Mouse (Mus musculus) CD4-positive, CD25-positive, alpha-beta regulatory T cell, adult 4 months (primary cell): ENCODE results near the gene Olfr1394. TPM values are rescaled to one million over a fixed set of nuclear protein-coding genes. Genes with fewer than 3 reads are reported as not detected.
"Not testable (repeated sequence)": the region's sequence is repeated elsewhere in the genome, so short reads cannot be mapped to it uniquely, and the experiment has no call there.

Experiments
- ATAC-seq: one replicate; pipeline ENCODE4 v1.8.0; 2017
- polyA plus RNA-seq, 2 experiments: library from polyadenylated mRNA; unstranded; fragments of 100-300 nt; shearing (Covaris generic); gene quantifications; one replicate each; pipeline ENCODE4 v1.2.1; 2017

Gene Olfr1394
- not detected for polyA plus RNA-seq

- no peak for ATAC-seq
Measured at GRCm38 (mm10) chr11:49154077-49154476, at the start of gene Olfr1394. Olfr1394 (plus strand) TSS chr11:49154377.

DNA sequence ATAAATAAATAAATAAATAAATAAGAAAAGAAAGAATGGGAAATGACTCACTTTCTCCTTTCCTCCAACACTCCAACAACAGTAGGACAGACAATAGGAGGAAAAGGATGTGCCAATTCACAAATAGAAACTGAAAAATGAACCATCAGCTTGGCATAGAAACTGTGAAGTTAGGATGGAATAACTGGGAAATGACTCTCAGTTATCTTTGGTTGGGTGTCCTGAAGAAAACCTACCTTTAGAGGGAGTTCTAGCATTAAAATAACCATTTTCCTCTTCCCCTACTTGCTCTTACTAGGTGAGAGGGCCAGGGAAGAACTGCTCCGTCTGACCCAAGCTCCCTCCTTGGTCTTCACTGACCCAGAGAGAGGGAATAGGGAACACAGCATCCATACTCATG, 48.4 kb upstream of the Olfr1394 start:
- ATAC-seq, result no peak

- no peak for ATAC-seq
Measured at GRCm38 (mm10) chr11:49107650-49108537, 46.3 kb upstream of the Olfr1394 start.

- peak; percentile 62 for ATAC-seq
Measured at GRCm38 (mm10) chr11:49108833-49109232, 45.3 kb upstream of the Olfr1394 start.

- ATAC-seq, result no peak
Measured at GRCm38 (mm10) chr11:49111000-49111399, 43.2 kb upstream of the Olfr1394 start.

DNA sequence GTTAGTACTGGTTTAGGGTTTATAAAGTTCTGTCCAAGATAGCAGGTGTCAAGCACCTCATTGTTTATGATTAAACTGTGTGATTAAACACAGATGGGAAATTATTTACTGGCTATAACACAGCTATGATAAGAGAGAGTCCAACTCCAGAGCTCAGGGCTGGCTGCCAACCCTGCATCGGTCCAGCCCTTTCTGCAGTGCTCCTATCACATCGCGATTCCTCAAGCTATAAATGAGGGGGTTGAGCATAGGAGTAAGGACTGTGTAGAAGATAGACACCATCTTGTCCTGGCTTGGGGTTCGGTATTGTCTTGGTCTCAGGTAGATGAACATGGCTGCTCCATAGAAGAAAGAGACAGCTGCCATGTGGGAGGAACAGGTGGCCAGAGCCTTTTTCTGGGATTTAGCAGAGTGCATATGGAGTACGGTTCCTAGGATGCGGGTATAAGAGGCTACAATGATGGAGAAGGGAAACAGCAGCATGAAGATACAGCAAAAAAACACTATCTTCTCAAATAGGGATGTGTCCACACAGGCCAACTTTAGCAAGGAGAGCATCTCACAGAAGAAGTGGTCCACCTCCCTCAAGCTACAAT, 41.5 kb upstream of the Olfr1394 start:
- no peak for ATAC-seq

DNA sequence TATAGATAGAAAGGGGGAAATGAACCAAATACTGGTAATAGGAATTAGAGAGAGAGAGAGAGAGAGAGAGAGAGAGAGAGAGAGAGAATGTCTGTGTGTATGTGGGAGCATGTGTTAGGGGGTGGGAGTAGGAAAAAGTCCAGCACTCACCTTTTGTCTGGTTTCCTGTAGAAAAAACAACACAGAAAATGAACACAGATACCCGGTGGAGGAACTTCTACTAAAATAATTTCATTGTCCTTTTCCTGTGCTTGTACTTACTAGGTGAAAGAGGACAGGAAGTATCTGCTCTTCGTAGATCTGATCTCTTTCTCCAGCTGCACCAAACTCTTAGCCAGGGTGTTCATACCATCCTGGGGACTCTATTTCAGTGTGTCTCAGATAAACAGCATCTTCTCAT, 40.0 kb upstream of the Olfr1394 start:
- ATAC-seq, result peak; percentile 17

DNA sequence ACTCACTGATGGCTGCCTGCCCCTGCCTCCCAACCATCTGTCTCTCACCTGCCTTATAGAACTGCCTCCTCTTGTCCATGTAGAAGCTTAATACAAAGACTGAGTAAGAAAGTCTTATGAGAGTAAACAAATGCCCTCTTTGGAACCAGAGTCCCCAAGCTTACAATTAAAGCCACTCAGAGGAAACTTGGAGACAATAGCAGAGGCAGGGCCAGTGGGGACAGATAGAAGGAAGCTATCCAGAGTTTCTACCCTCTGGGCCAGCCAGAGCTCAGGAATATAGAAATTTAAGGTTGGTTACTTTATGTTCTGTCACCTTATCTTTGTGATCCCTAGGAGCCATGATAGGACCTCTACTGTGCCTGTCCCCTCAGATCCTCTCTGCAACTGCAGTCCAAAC, 39.4 kb upstream of the Olfr1394 start, which contains the start of gene Olfr1396:
Gene Olfr1396 (minus strand): TSS at position 101 of the 400 bp plus-strand sequence.
- no peak for ATAC-seq

- no peak for ATAC-seq
Measured at GRCm38 (mm10) chr11:49119635-49120034, 34.5 kb upstream of the Olfr1394 start.

DNA sequence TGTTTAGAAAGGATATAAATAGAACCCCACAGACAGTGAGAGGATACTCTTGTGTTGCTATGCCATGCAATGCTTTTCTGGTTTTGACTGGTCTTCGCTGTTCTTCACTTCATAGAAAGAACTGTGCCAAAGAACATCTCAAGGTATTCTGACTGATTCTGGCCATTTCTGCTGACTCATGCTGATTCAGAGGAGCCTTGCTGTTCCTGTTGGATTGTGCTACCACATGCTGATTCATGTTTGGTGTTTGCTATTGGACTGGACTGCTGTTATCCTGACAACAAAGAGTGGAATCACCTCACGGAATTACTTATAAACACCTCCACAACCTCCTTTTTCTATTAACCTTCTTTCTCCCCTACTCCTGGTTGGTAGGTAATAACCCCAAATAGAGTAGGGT, 30.0 kb upstream of the Olfr1394 start:
- no peak for ATAC-seq

DNA sequence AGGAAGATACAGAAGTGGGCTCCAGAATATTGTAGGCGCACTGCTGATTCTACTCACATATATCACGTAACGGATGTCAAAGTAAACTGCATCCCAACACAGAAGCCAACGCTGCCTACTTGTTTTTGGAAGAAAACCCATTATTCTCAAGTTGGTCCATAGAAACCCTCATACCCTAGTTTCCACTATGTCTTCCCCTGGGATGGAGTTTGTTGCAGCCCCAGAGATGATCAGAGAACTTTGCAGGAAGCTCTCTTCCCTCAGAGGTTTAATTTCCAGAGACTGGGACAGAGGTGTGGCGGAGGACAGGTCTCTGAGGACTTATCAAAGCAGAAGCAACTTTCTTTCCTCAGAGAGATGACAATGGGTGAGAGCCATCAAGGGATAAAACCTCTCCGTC, 12.2 kb upstream of the Olfr1394 start, which contains the start of gene Olfr1395:
Gene Olfr1395 (plus strand): TSS at position 301 of the 400 bp plus-strand sequence.
- ATAC-seq, result no peak

DNA sequence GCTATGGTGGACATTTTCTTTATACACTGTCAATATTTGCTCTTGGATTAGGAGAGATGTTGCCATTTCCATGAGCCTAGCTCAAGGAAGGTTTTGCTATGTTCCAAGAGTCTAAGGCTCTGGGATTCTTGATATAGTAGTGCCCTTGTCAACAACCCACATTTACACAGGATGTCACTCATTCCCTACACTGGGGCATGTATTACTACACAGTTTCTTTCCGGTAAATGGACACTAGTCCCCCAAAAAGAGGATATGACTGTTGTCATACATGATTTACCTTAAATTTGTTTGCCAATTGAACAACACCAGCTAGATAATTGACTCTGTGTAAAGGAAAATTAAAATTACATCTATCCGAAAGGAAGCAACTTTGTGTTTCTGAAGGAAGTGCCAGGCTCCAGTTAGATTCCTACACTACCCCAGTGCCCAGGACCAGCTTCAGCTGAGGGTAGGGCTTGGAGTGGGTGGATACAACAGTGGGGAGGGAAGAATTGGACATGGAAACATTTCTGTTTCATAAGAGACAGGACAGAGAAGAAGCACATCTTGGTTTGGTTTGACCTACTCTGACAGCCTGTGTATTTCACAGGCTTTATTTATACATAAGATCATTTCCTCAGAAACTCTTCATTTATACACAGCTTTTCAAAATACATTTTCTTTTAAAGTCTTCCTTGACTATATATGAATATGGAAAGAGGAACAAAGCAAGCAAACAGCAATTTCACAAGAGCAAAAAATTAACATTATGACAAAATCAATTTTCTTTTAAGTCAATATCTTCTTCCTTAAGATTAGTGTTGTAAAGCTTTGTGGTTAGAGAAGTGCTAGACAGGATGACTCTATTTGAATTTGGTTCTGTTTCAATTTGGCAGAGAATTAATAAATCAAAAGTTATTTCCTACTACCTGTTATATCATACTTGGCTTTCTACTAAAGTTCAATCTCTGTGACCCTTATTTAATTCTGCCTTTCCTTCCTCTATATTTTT, 2.9 kb downstream of the Olfr1394 start:
- ATAC-seq, result no peak

DNA sequence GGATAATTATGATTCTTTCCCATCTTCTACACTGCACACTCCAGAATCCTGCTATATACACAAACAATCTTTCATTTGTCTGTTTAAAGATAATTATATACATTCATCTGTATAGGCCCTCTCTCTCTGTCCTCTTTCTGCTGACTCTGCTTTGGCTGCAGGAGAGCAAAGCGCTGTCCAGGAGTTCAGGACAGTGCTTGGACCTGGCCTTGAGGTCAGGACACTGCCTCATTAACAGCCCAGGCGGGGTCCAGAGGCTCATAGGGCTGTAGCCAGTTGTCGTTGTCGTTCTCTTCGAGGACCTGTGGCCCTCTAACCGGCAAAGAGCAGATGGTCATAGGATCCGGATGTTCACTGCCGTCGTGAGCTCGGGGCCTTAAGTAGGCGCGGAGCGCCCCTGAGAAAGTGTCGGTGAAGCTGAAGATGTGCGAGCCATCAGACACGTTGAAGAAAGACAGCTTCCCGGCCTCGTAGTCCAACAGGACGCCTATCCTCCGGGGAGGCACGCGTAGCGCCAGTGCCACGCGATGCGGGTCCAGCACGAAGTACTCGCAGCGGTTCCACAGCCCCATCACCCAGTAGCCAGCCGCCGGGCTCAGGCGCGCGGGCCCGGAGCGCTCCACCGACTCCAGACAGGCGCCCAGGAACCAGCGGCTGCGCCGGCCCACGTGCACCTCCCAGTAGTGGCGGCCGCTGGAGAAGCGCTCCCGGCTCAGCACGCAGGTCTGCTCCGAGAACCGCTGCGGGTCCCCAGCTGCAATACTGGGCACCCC, 14.8 kb downstream of the Olfr1394 start:
- ATAC-seq, result no peak

DNA sequence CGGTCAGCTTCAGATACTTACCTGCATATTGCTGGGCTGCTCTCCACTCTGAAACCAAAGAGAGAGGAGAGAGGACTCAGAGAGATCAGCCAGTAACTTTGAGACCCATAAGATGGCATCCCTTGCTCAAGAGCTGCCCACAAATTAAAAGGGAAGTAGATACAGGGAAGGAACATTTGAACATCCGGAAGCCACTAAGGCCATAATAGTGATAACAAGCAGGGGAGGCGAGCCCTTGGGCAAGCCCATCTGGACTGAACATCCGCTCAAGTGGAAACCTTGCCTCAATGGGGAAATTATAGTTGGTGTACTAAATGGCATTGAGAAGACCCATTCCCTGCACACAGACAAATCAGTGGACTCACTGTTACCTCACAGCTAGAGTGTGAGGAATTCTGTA, 16.4 kb downstream of the Olfr1394 start:
- no peak for ATAC-seq

DNA sequence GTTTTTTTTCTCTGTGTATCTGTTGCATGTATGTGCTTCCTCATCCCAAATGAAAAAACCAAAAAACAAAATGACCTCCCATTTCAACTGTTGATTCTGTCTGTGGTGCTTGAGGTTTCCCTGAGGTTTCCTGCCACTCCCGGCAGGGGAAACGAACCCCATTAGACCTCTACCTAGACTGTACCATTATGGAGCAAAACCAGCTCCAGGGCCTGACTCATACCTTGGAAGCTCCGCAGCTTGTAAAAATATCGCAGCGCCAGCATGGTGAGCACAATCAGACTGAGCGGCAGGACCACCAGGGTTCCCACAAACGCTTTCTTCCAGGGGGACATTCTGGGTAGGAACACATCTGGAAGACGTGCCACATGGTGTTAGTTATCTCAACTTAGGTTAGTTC, 21.2 kb downstream of the Olfr1394 start:
- no peak for ATAC-seq

GRCm38 (mm10) chr11:49176047-49176779, 22.0 kb downstream of the Olfr1394 start:
- not testable (repeated sequence) for ATAC-seq

GRCm38 (mm10) chr11:49183172-49183571, 29.0 kb downstream of the Olfr1394 start:
- no peak for ATAC-seq

GRCm38 (mm10) chr11:49186452-49186851, 32.3 kb downstream of the Olfr1394 start:
- ATAC-seq, result no peak

GRCm38 (mm10) chr11:49186955-49187488, 32.8 kb downstream of the Olfr1394 start, which contains the start of gene Btnl9:
Btnl9 (minus strand) TSS chr11:49187159.
- no peak for ATAC-seq

GRCm38 (mm10) chr11:49187701-49188100, 33.5 kb downstream of the Olfr1394 start:
- no peak for ATAC-seq

GRCm38 (mm10) chr11:49189737-49190136, 35.6 kb downstream of the Olfr1394 start:
- ATAC-seq, result peak; percentile 73
